Mouse (Mus musculus): ENCODE measurements around the gene Rnf180.

Rnf180 gene

GRCm38 (mm10) chr13:105249599-105249998 is 45.0 kb downstream of the Rnf180 start:
- DNase-seq: no peak

GRCm38 (mm10) chr13:105247691-105248090 is 46.9 kb downstream of the Rnf180 start:
- no peak for DNase-seq

- no peak for DNase-seq
Measured at GRCm38 (mm10) chr13:105240810-105241209, 53.8 kb downstream of the Rnf180 start.

GRCm38 (mm10) chr13:105227126-105227525 is 67.5 kb downstream of the Rnf180 start:
- no peak for DNase-seq

- DNase-seq: no peak
Measured at GRCm38 (mm10) chr13:105224048-105224447, 70.6 kb downstream of the Rnf180 start.

GRCm38 (mm10) chr13:105223147-105223546 is 71.5 kb downstream of the Rnf180 start:
- DNase-seq: no peak

- DNase-seq: no peak
Measured at GRCm38 (mm10) chr13:105222016-105222725, 72.4 kb downstream of the Rnf180 start.

GRCm38 (mm10) chr13:105210746-105211145 is 83.9 kb downstream of the Rnf180 start:
- DNase-seq: no peak

- no peak for DNase-seq
Measured at GRCm38 (mm10) chr13:105203851-105204250, 90.8 kb downstream of the Rnf180 start.

GRCm38 (mm10) chr13:105198658-105199057 is 96.0 kb downstream of the Rnf180 start:
- DNase-seq: no peak

GRCm38 (mm10) chr13:105198028-105198427 is 96.6 kb downstream of the Rnf180 start:
- DNase-seq: no peak

GRCm38 (mm10) chr13:105193583-105193982 is 101.0 kb downstream of the Rnf180 start:
- DNase-seq: no peak

- no peak for DNase-seq
Measured at GRCm38 (mm10) chr13:105188730-105189129, 105.9 kb downstream of the Rnf180 start.

- DNase-seq: no peak
Measured at GRCm38 (mm10) chr13:105180781-105181180, 113.8 kb downstream of the Rnf180 start.

GRCm38 (mm10) chr13:105165441-105165840 is 129.2 kb downstream of the Rnf180 start:
- DNase-seq: no peak

GRCm38 (mm10) chr13:105153955-105154354 is 140.7 kb downstream of the Rnf180 start:
- peak; percentile 10 for DNase-seq

GRCm38 (mm10) chr13:105150006-105150405 is 144.6 kb downstream of the Rnf180 start:
- no peak for DNase-seq

GRCm38 (mm10) chr13:105147795-105148418 is 146.7 kb downstream of the Rnf180 start:
- no peak for DNase-seq

- DNase-seq: no peak
Measured at GRCm38 (mm10) chr13:105146827-105147226, 147.8 kb downstream of the Rnf180 start.

GRCm38 (mm10) chr13:105139881-105140280 is 154.7 kb downstream of the Rnf180 start:
- DNase-seq: no peak

GRCm38 (mm10) chr13:105134397-105134796 is 160.2 kb downstream of the Rnf180 start:
- DNase-seq: no peak

- DNase-seq: no peak
Measured at GRCm38 (mm10) chr13:105132776-105133175, 161.8 kb downstream of the Rnf180 start.

- no peak for DNase-seq
Measured at GRCm38 (mm10) chr13:105132370-105132769, 162.2 kb downstream of the Rnf180 start.

GRCm38 (mm10) chr13:105130080-105130479 is 164.5 kb downstream of the Rnf180 start:
- no peak for DNase-seq

- no peak for DNase-seq
Measured at GRCm38 (mm10) chr13:105122092-105122491, 172.5 kb downstream of the Rnf180 start.

Measured in cerebellum, adult 11-12 months (tissue).